Mouse (Mus musculus) urinary bladder, adult 2 months (tissue): ENCODE measurements around the gene Lpcat4. TPM values are rescaled to one million over a fixed set of nuclear protein-coding genes. Genes with fewer than 3 reads are reported as not detected.

ENCODE experiments used
- polyA plus RNA-seq: library from polyadenylated mRNA; depleted of rRNA; stranded (reverse); fragments of >200 nt; gene quantifications from 2 replicates; pipeline ENCODE4 v1.2.3, GENCODE M21; 2012; rRNA removed

Gene Lpcat4
- polyA plus RNA-seq, 1 experiment = 49.2 TPM

Other genes with a start within 250 kb of the Lpcat4 start
- not detected in 2 replicates for gene Olfr1309, start 249.2 kb upstream of the Lpcat4 start, polyA plus RNA-seq
- not detected in 2 replicates for gene Olfr1310, start 226.8 kb upstream of the Lpcat4 start, polyA plus RNA-seq
- not detected in 2 replicates for gene Olfr1311, start 215.1 kb upstream of the Lpcat4 start, polyA plus RNA-seq
- not detected in 2 replicates for gene Olfr1312, start 189.2 kb upstream of the Lpcat4 start, polyA plus RNA-seq
- gene Olfr1313, start 161.6 kb upstream of the Lpcat4 start, polyA plus RNA-seq = not detected in 2 replicates
- 0.08 TPM in 1 of 2 replicates, not detected in the other for gene Olfr1314, start 142.7 kb upstream of the Lpcat4 start, polyA plus RNA-seq
- not detected in 2 replicates for gene Olfr1315-ps1, start 124.0 kb upstream of the Lpcat4 start, polyA plus RNA-seq
- gene Olfr1316, start 104.5 kb upstream of the Lpcat4 start, polyA plus RNA-seq = not detected in 2 replicates
- not detected in 2 replicates for gene Olfr1317, start 99.1 kb upstream of the Lpcat4 start, polyA plus RNA-seq
- not detected in 2 replicates for gene Olfr1318, start 85.3 kb upstream of the Lpcat4 start, polyA plus RNA-seq
- gene Nutm1, start 19.8 kb downstream of the Lpcat4 start, polyA plus RNA-seq = not detected in 2 replicates
- 101 and 145 TPM in 2 replicates for gene Nop10, start 22.5 kb downstream of the Lpcat4 start, polyA plus RNA-seq
- 80.4 and 84.2 TPM in 2 replicates for gene Slc12a6, start 26.4 kb downstream of the Lpcat4 start, polyA plus RNA-seq
- gene Gm21985, start 26.8 kb downstream of the Lpcat4 start, polyA plus RNA-seq = 0.03 and 0.06 TPM in 2 replicates
- gene Emc4, start 128.6 kb downstream of the Lpcat4 start, polyA plus RNA-seq = 89.9 and 92.4 TPM in 2 replicates
- gene Katnbl1, start 139.7 kb downstream of the Lpcat4 start, polyA plus RNA-seq = 10.6 and 12.8 TPM in 2 replicates
- 17.7 and 18.9 TPM in 2 replicates for gene Emc7, start 215.5 kb downstream of the Lpcat4 start, polyA plus RNA-seq
- gene Chrm5, start 241.3 kb downstream of the Lpcat4 start, polyA plus RNA-seq = not detected in 2 replicates